Mouse (Mus musculus): ENCODE measurements around the gene Hba-a1.
"Not testable (repeated sequence)": the region's sequence is repeated elsewhere in the genome, so short reads cannot be mapped to it uniquely, and the experiment has no call there.

Gene Hba-a1

DNA sequence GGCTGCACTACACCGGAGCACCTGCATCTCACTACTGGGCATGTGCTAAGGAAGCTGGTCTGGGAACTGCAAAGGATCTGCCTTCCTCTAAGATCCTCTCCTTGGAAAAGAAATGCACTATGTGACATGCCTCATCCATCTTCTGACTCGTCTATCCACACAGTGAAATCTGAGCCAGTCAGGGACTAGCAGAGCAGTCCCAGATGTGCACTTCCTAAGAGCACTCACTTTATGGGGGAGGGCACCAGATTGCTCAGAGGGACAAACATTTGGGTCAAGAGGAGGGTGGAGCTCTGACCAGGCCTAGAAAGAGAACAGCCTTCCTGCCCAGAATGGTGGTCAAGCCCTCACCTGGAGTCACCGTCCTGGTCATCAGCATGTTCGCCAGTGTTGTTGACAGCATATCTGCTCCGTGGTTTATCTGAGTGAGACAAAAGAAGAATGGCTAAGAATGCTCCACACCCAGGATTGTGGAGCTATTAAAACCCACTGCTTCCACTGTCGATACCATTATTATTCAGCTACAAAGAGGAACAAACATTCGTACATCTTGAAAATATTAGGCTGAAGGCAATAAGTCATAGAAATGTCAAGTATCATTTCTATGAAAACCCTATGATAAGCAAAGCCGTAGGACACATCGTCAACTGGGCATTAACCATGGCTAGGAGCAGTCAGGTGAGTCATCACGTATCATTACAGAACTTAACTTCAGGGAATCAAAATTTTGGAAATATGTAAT, 20.5 kb upstream of the Hba-a1 start:
- no peak for DNase-seq (ENCODE audit: low read depth)

GRCm38 (mm10) chr11:32265117-32265738, 18.1 kb upstream of the Hba-a1 start:
- DNase-seq (ENCODE audit: low read depth): no peak

DNA sequence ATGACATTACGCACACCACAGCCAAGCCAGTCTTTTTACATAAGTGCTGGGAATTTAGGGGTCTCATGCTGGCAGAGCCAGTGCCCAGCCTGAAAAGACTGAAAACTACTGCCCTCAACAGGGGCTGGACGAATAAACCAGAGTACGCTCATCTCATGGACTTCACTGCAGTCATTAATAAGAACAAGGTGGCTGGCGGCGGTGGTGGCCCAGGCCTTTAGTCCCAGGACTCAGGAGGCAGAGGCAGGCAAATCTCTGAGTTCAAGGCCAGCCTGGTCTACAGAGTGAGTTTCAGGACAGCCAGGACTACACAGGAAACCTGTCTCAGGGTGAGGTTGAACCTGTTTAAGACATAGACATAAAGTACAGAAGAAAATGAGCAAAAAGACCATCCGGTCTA, 17.1 kb upstream of the Hba-a1 start:
- no peak for DNase-seq (ENCODE audit: low read depth)

GRCm38 (mm10) chr11:32266776-32267175, 16.5 kb upstream of the Hba-a1 start:
- DNase-seq (ENCODE audit: low read depth): no peak

DNA sequence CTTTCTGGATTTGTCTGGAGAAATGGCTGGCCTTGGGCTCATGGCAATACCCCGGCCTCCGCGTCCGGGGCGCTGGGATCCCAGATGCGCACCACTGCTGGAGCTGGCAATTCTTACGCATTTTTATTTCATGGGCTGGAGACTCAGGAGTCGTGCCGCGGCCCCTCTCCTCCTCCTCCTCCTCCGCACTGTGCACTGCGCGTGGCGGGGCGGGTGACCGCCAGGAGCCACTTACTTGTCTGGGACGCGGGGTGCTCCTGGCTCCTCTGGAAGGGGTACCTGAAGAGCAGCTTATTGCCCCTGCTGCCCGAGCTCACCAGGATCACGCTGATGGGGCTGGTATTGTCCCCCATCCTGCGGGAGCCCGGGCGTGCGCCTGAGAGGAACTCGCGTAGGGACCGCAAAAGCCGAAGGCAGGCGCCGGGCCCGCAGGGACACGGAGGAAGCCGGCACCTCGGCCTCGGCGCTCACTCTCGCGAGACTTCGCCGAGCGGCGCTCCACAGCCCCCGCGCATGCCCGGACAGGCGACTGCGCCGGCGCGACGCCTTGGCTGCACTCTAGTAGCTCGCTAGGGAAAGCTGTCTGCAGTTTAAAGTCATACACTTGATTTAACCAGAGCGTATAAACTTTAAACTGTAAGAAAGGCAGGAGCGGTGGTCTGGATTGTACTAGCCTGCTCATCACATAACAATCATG, 16.0 kb upstream of the Hba-a1 start, which contains the start of gene Nprl3:
TSS of gene Nprl3 (minus strand) at position 520 of the 697 bp plus-strand sequence.
- peak; percentile 85 for DNase-seq (ENCODE audit: low read depth)

DNA sequence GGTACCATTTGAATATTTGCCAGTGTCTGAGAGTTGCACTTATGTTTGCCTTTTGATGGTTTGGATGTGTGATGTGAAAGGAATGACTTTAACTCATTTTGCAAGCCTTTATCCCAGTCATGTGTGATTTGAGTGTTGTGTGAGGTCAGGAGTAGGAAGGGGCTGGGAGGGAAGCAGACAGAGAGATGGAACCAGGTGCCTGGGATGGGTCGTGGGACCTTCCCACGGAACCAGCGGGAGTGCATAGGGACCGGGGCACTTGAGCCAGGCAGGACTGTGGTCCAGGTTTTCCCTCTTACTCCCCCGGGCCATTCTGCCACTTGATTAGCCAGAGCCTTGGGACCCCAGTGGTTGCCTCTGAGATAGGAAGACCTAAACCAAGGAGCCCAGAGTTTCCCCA, 15.3 kb upstream of the Hba-a1 start:
- no peak for DNase-seq (ENCODE audit: low read depth)

GRCm38 (mm10) chr11:32268952-32269351, 14.4 kb upstream of the Hba-a1 start:
- no peak for DNase-seq (ENCODE audit: low read depth)

- DNase-seq (ENCODE audit: low read depth): no peak
These were observed 12.1 kb upstream of the Hba-a1 start for GRCm38 (mm10) chr11:32271178-32271577.

DNA sequence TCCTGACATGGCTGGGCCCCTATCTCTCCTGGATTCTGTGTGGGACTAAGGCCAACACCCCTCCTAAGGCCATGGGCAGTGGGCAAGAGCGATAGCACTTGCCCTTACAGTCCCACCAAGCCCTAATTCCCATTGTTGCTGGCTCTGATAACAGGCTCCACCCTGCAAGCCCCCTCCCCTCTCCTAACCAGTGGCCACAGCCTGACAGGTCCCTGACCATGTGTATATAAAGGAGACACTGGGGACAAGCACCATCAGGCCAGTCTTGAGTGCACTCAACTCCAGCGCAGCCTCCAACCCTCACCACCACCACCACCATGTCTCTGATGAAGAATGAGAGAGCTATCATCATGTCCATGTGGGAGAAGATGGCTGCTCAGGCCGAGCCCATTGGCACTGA, 7.0 kb upstream of the Hba-a1 start, which contains the start of gene Hba-x:
TSS of gene Hba-x (plus strand) at position 54 of the 400 bp plus-strand sequence.
- DNase-seq (ENCODE audit: low read depth): no peak

- no peak for DNase-seq (ENCODE audit: low read depth)
These were observed 5.4 kb upstream of the Hba-a1 start for GRCm38 (mm10) chr11:32277736-32278457.

DNA sequence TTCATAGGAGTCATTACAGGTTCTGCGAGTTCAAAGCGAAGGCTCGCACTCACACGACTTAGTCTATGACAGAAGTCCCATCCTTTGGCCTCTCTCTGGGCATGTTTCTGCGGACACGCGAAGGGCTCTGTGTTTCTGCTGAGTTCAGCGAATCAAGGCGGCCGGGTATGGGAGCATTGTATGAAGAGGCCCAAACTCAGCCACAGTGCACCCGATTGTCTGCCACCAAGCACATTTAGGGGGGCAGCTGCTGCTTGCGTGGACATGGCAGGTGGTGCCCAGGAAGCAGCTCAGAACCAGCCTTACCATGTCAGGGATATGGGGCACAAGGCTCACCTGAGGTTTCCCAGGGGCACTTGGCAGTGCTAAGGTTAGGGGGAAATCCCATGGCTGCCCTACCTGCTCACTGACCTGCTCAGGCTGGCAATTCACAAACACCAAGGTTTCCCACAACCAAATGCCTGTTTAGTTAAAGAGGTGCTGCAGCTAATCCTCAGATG, 4.8 kb upstream of the Hba-a1 start:
- DNase-seq (ENCODE audit: low read depth): no peak

DNA sequence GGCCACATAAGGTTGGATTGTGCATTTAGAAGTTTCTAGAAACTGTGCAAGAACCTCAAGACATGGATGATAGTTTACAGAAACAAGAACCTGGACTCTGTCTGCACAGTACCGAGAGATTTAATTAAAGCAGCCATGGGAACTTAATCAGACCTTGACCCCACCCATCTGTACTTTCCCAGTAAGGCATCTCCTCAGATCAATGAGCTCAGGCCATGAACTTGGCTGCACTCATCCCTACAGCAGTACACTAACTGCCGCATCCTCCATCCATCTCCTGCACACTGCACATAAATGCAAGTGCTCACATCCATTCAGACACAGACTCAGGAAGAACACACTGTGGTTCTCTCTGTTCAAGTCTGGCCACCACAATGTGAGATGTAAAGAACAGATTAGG, 2.7 kb upstream of the Hba-a1 start:
- DNase-seq (ENCODE audit: low read depth): no peak

- no peak for DNase-seq (ENCODE audit: low read depth)
These were observed 1.7 kb upstream of the Hba-a1 start for GRCm38 (mm10) chr11:32281416-32282144.

- DNase-seq (ENCODE audit: low read depth): not testable (repeated sequence)
These were observed 1.3 kb downstream of the Hba-a1 start for GRCm38 (mm10) chr11:32284582-32284981.

- no peak for DNase-seq (ENCODE audit: low read depth)
These were observed 1.9 kb downstream of the Hba-a1 start for GRCm38 (mm10) chr11:32285031-32285775.

GRCm38 (mm10) chr11:32285887-32286286, 2.6 kb downstream of the Hba-a1 start:
- DNase-seq (ENCODE audit: low read depth): not testable (repeated sequence)

GRCm38 (mm10) chr11:32286695-32287492, 3.6 kb downstream of the Hba-a1 start, which contains the start of gene Hbq1b:
Gene Hbq1b, plus strand, starts transcription at chr11:32286965.
- DNase-seq (ENCODE audit: low read depth): peak; percentile 40

GRCm38 (mm10) chr11:32287493-32287825, 4.1 kb downstream of the Hba-a1 start:
- no peak for DNase-seq (ENCODE audit: low read depth)

GRCm38 (mm10) chr11:32292819-32293218, 9.5 kb downstream of the Hba-a1 start:
- not testable (repeated sequence) for DNase-seq (ENCODE audit: low read depth)

DNA sequence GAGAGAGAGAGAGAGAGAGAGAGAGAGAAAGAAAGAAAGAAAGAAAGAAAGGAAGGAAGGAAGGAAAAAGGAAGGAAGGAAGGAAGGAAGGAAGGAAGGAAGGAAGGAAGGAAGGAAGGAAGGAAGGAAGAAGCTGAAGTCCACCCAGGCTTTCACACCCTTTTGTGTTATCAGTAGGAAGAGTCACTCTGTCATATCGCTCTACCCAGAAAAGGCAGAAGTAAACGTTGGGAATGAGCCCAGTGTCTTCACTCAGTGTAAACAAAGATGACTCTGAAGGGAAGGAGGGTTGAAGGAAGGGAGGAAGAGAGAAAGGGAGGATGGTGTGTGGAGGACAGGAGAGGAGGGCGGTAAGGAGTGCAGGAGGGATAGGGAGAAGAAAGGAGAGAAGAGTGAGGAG, 10.2 kb downstream of the Hba-a1 start:
- not testable (repeated sequence) for DNase-seq (ENCODE audit: low read depth)
